Mouse (Mus musculus) left cerebral cortex, adult 2 months (tissue): ENCODE measurements at regions not wholly inside any gene's neighbourhood (a gene's known extent, or its start where the extent isn't known, plus 50 kb on each side); places are given as distances from the start of the nearest gene placed in this dataset.

Source experiments
- DNase-seq, 2 experiments: peaks; one replicate each; pipeline ENCODE4 v3.0.0; 2021 to 2022; ENCODE audit warnings: low spot score in 2 of 2, mixed read lengths in 1 of 2; ENCODE audit errors: extremely low spot score in 1 of 2
- H3K27ac ChIP-seq: fragments of 200-600 bp; 2 replicates; pipeline ENCODE4 v1.8.1; 2022
- H3K4me3 ChIP-seq: fragments of 200-600 bp; 2 replicates; pipeline ENCODE4 v1.8.1; 2022
- CTCF ChIP-seq: fragments of 200-600 bp; IDR thresholded peaks from 2 replicates; pipeline ENCODE4 v1.8.1; 2022; ENCODE audit warnings: antibody characterized with exemption, mild to moderate bottlenecking, moderate library complexity
- intact Hi-C: fragments of 180-260 bp; cut with DNase I; formaldehyde crosslinking; loops from one replicate; pipeline ENCODE4 v1.15.1; 2025

GRCm38 (mm10) chr10:126776603-126777002 lies 124.6 kb downstream of the Atp23 start:
- no peak overlapping the region for H3K4me3 ChIP-seq
- no peak for TF ChIP-seq CTCF
- DNase-seq = no peak
- no peak overlapping the region for H3K27ac ChIP-seq
- intact Hi-C loops = no loop called here

GRCm38 (mm10) chr10:126775946-126776345 lies 125.2 kb downstream of the Atp23 start:
- no peak for TF ChIP-seq CTCF
- no peak overlapping the region for H3K4me3 ChIP-seq
- DNase-seq = no peak
- intact Hi-C loops = no loop called here
- no peak overlapping the region for H3K27ac ChIP-seq

DNA sequence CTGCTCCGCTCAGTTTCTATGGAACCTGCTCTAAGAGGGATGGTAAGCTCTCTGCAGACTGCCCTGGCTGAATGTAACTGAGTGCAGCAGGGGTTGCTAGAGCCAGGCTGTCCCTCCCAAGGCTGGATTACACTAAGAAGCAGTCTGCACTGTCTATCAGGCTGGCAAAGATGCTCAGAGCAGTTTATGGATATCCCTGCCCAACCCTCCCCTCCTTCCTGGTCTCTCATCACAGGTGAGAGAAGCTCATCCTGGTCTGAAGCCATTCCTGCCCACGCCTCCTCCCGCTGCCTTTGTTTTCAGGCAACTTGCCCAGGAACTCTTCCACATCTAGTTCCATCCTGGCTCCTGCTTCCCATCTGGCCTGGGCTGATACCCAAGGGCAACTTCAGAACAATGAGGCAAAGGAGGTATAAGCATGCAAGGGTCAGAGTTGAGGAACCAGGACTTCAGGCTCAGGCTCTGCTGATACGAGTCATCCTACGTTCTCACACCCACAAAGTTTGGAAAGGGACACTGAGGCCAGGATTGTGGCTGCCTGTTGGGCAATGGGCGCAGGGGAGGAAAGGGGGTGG lies 130.6 kb downstream of the Atp23 start:
- H3K27ac ChIP-seq = no peak overlapping the region
- DNase-seq = no peak
- intact Hi-C loops = no loop called here

DNA sequence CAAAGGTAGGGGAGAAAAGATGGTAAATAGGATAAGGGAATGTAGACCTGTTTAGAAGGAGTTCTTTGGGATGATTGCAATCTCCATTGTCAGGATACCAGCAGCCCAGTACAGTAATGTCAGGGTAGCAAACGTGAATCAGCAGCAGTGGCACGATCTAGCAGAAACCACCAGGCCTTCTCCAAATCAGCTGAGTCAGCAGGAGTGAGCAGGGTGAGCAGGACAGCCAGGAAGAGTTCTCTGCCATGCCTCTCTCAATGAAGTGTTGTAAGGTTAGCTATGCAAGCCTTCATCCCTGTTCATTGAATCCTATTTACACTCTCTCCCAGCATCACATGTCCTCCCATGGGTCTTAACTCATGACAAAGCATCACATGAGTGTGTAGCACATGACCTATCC lies 135.5 kb downstream of the Atp23 start:
- Histone ChIP-seq H3K4me3 (no peak overlapping the region), H3K27ac (no peak overlapping the region)
- TF ChIP-seq CTCF = no peak
- intact Hi-C loops = no loop called here
- no peak for DNase-seq

More for the DNA sequence above, 130.6 kb downstream of the Atp23 start:
- no peak overlapping the region for H3K4me3 ChIP-seq
- TF ChIP-seq CTCF = no peak

- intact Hi-C loops = no loop called here
- DNase-seq = no peak
- no peak for TF ChIP-seq CTCF
- Histone ChIP-seq H3K4me3 (no peak overlapping the region), H3K27ac (no peak overlapping the region)
Measured at GRCm38 (mm10) chr10:126764740-126765139, 136.4 kb downstream of the Atp23 start.

GRCm38 (mm10) chr10:126763976-126764375 lies 137.2 kb downstream of the Atp23 start:
- no peak overlapping the region for H3K4me3 ChIP-seq
- no peak for TF ChIP-seq CTCF
- no peak overlapping the region for H3K27ac ChIP-seq
- no peak for DNase-seq
- intact Hi-C loops = no loop called here

DNA sequence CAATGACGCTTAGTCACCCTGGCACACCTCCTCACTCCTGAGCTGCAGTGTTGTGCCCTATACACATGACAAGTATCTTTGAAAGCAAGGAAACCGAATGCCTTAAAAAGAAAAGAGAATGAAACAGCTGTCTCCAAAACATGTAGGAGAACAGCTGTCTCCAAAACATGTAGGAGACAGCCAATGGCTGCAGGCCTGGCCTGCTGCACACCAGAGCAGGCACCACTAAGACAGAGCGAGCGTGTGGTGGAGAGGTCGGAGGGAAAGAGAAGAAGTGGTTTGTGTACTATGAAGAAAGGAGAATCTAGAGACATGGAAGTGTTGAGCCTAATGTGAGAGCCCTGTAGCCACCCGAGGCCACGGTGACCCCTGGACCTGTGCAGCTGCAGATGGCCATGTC lies 142.5 kb downstream of the Atp23 start:
- no peak for DNase-seq
- Histone ChIP-seq H3K27ac (no peak overlapping the region), H3K4me3 (no peak overlapping the region)
- no peak for TF ChIP-seq CTCF
- intact Hi-C loops = loop anchor here (10.0 kb wide), 2 partner anchors 424 to 1024 kb away; no protein-coding TSS in a partner anchor

DNA sequence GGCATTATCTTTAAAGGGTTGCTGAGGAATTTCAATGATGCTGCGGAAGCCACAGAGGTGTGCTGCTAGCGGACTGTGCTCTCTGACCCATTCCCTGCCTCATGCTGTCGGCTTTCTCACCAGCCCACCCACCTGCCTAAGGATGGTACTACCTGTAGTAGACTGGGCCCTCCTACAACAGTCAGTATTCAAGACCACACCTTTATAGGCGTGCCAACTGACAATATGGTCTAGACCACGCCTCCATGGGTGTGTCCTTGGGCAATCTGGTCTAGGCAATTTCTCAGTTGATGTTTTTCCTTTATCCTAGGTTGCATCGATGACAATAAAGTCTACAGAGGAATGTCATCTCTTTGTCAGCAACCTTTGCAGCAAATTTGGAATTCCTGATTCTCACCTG lies 148.0 kb downstream of the Atp23 start:
- Histone ChIP-seq H3K27ac (no peak overlapping the region), H3K4me3 (no peak overlapping the region)
- TF ChIP-seq CTCF = no peak
- peak in 1 of 2 experiments; percentile 6 for DNase-seq
- intact Hi-C loops = loop anchor here (5.0 to 10.0 kb wide), 3 partner anchors 221 to 1018 kb away; no protein-coding TSS in a partner anchor

- no peak overlapping the region for H3K27ac ChIP-seq
- DNase-seq = peak; percentile 55 to 64
- intact Hi-C loops = loop anchor here (5.0 to 10.0 kb wide), 3 partner anchors 220 to 1018 kb away; no protein-coding TSS in a partner anchor
- peak; percentile 69 for TF ChIP-seq CTCF
- peak overlapping the region; percentile 19; the same call in 1 of the 2 replicates for H3K4me3 ChIP-seq
Measured at GRCm38 (mm10) chr10:126752699-126753098, 148.5 kb downstream of the Atp23 start.

DNA sequence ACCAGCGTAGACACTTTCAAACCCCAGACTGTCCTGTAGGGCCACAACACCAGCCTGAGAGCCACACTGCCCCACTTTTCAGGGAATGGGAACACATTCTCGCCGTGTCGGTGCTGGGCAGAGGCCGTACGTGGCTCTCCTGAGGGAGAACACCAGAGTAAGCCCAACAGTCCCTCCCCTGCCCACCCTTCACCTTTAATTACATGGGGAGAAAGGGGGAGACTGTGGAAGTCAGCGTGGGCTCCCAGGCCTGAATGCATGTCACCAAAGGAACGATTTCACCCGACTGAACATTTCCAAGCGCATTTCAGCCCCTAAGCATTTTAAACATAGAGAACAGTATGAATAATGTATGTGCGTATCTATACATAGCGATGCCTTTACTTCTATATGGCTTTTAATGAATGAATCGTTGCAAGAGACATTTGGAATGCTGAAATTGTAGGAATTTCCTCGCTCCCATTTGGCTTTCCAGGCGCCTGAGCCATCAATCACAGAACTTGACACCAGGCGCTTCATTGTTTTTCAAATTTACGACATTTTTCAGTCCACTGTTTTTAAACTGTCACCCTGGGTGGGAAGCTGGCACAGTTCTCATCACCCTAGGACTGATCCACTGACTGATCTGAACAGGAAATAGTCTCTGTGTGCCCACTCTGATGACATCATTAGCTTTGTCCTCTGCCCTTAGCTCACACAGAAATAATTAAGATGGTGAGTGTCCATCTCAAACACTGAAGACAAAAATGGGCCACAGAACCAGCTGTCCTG lies 152.3 kb downstream of the Atp23 start:
- no peak overlapping the region for H3K27ac ChIP-seq
- no peak overlapping the region for H3K4me3 ChIP-seq
- no peak for TF ChIP-seq CTCF
- intact Hi-C loops = no loop called here
- DNase-seq = no peak

GRCm38 (mm10) chr10:126734661-126735060 lies 166.5 kb downstream of the Atp23 start:
- Histone ChIP-seq H3K4me3 (no peak overlapping the region), H3K27ac (no peak overlapping the region)
- no peak for TF ChIP-seq CTCF
- intact Hi-C loops = no loop called here
- DNase-seq = no peak

- intact Hi-C loops = no loop called here
- no peak overlapping the region for H3K27ac ChIP-seq
- DNase-seq = no peak
- no peak overlapping the region for H3K4me3 ChIP-seq
- TF ChIP-seq CTCF = no peak
Measured at GRCm38 (mm10) chr10:126727840-126728239, 173.3 kb downstream of the Atp23 start.
